Mouse (Mus musculus): Measurements from ENCODE around the gene Foxk1. TPM values are rescaled to one million over a fixed set of nuclear protein-coding genes. Genes with fewer than 3 reads are reported as not detected.

Foxk1 gene
- 10 to 100 TPM; 45.5 to 49.7 (median 48.7) TPM for total RNA-seq (2022)

DNA sequence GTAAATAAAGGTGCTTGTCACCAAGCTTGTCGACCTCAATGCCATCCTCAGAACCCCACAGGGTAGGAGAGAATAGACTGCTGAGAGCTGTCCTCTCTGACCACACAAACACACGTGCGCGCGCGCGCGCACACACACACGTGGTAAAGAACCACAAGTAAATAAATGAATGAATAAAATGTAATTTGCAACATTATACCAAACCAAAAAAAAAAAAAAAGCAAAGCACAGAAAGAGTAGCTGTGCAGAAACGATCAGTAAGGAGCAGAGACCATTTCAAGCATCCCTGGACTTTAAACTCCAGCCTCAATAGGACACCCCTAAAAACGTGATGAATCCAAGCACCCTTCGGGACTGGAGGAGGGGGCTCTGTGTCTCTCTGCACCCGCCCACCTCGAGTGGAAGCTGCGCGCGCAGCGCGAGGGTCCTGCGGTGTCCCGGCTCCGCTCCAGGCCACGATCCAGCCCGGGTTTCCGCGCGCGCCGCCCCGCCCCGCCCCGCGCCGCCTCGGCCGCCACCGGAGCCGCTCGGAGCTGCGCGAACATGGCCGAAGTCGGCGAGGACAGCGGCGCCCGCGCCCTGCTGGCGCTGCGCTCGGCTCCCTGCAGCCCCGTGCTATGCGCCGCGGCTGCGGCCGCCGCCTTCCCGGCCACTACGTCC lies at the start of gene Foxk1:
Foxk1 (plus strand) TSS at position 517 of the 660 bp plus-strand sequence.
- peak; percentile 89 to 93 for DNase-seq (ENCODE audit: low spot score in 2 of 2)

DNA sequence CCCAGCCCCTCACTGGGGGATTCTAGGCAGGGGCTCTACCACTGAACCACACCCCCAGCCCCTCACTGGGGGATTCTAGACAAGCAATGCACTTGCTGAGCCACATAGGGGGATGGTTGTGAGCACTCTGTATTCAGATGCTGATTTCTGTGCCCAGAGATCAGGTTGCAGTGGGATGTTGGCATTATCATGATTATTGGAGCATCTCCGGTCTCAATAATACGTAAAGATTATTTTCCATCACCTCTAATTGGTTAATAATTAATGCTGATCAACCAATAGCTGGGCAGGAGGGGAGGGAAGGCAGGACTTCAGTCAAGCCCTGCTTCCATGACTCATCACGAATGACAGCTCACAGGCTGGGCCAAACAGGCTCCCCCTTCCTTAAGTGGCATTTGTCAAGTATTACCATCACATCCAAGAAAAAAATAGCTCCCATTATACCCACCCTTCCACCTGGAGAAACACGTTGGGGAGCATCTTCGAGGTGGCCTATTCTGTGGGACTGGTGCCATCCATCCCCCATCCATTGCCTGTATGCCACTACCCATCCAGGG lies 48.9 kb upstream of the Foxk1 start:
- no peak for DNase-seq (ENCODE audit: low spot score in 2 of 2)

DNA sequence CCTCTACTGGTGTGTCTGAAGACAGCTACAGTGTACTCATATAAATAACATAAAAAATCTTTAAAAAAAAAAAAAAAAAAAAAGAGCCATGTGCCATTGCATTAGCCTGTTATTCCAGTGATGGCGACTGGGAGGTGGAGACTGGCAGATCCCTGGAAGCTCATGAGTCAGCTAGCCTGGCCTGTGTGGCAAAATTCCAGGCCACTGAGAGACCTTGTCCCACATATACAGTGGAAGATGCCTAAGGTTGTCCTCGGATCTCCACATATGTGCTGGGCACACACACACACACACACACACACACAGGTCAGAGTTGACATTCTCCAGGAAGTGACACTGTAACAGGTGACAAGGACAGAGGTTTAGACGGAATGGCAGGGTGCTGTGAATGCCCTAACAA lies 46.2 kb upstream of the Foxk1 start:
- DNase-seq (ENCODE audit: low spot score in 2 of 2): no peak

DNA sequence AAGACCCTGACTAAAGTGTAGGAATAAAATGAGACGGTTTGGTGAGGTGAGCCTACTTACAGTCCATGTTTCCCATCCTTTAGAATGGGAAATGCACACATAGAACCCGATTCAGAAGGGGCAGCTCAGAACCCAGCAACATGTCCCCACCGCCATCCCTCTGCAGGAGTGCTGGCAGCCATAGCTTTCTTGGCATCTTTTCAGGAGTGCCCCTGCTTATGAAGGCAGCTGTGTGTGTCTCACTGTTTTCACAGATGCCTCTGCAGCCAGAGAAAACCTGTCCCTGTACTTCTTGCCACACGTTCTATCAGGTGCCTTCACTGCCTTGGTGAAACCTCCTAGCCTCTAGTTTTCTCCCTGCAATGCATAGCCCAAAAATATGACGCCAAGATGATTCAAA lies 40.1 kb upstream of the Foxk1 start:
- DNase-seq (ENCODE audit: low spot score in 2 of 2): no peak

DNA sequence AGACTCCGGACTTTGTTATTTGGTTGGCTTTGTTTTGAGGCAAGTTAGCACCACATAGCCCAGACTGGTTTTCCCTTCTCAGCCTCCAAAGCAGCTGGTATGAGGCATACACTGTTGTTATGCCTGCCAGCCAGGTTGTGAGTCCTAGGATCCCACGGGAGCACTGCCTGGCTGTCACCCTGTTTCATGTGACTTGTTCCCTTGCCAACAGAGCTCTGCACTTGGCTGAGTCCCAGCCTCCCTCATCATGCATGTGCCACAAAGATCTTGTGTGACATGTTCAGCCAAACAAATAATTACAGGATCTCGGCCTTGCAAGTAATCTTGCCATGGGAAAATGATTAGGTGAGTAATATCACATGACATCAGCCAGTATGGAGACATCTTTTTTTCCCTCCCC lies 38.4 kb upstream of the Foxk1 start:
- peak; percentile 60 to 61 for DNase-seq (ENCODE audit: low spot score in 2 of 2)

DNA sequence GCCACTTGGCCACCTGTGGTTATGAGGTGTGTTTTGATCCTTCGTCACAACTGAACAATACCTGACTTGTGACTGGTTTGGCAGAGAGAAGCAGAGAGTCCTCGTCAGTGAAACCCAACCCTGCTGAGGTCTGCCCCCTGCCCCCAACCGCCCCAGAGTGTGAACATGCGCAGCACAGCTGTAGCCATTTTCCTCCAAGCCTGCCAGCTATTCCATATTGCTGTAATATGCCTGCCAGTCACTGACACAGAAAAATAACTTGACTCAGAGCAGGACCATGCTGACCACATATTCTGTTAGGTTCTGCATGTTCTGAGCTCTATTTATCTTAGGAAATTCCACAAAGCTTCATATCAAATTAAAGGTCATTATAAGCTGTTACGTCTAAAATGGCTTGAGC lies 37.2 kb upstream of the Foxk1 start:
- DNase-seq (ENCODE audit: low spot score in 2 of 2): no peak

DNA sequence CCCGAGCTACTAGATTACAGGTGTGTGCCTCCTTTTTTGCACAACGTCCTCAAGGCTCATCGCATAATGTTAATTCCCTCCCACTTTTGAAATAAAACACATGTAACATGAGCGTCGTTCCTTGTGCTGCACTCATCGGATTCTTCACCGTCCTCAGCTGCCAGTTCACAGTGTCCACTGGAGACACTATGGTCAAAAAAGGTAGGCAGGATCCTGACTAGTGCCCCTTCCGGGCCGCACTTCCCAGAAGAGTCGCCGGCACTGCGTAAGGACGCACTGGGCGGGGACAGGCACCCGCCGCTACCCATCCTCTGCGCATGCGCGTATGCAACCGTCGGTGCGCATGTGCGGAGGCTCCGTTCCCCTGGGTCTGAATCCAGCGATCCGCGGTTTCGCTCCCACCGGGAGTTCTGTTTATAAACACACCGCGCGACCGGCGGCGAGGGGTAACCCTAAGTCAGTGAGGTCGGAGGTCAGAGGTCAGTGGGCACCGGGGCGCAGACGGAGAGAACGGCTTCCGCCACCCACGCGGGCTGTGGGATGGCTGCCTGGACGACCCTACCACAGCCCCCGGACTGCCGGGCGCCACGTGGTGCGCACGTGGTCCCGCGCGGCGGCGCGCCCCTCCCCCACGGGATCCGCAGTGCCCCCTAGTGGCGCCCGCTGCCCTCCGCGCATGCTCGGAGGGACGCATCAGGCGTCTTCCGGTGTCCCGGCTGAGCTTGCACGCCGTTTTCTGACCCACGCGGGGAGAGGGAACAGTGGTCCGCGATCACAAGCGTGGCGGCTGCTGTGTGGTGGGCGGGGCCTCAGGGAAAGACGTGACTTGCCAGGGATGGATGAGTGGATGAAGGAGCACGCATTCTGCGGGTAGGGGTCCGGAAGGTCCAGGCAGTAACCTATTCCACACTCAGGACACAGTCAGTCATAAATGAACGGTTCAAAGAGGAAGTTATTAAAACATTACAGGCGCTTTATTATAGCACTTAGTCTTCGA lies 33.9 kb upstream of the Foxk1 start:
- DNase-seq (ENCODE audit: low spot score in 2 of 2): peak; percentile 97 to 100

DNA sequence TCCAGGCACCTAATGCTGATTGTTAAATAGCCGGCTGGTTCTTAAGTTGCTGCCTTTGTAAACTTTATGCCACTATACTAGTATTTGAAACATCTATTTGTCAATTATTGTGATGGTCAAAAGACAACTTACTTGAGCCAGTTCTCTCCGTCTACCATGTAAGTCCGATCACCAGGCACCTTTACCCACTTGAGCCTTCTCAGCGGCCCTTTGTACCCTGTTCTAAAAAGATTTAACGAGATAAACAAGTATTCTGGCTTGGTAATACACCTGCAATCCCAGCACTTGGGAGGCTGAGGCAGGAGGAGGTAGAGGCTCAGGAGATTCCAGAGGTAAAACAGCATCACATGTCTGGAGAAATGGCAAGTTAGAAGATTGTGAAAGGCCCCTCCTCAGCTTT lies 33.2 kb upstream of the Foxk1 start:
- no peak for DNase-seq (ENCODE audit: low spot score in 2 of 2)

DNA sequence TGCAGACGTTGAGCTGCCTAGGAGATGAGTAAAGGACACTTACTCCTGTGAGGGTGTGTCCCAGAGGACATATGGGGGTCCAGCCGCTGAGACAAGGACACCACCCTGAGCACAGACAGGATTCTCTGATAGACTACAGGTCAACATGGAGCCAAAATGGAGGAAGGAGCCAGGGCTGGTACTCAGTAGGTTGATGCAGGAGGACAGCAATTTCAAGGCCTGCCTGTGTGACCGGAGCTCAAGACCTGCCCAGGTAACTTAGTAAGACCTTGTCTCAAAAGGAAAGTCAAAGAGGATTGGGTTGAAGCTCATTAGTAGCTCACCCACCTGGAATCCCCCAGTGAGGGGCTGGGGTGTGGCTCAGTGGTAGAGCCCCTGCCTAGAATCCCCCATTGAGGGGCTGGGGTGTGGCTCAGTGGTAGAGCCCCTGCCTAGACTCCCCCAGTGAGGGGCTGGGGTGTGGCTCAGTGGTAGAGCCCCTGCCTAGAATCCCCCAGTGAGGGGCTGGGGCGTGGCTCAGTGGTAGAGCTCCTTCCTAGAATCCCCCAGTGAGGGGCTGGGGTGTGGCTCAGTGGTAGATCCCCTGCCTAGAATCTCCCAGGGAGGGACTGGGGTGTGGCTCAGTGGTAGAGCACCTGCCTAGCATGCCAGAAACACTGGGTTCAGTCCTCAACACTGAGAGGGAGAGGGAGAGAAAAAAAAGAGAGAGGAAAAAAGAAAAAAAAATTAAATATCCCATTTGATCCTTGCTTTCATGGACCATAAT lies 30.7 kb upstream of the Foxk1 start:
- DNase-seq (ENCODE audit: low spot score in 2 of 2): no peak

DNA sequence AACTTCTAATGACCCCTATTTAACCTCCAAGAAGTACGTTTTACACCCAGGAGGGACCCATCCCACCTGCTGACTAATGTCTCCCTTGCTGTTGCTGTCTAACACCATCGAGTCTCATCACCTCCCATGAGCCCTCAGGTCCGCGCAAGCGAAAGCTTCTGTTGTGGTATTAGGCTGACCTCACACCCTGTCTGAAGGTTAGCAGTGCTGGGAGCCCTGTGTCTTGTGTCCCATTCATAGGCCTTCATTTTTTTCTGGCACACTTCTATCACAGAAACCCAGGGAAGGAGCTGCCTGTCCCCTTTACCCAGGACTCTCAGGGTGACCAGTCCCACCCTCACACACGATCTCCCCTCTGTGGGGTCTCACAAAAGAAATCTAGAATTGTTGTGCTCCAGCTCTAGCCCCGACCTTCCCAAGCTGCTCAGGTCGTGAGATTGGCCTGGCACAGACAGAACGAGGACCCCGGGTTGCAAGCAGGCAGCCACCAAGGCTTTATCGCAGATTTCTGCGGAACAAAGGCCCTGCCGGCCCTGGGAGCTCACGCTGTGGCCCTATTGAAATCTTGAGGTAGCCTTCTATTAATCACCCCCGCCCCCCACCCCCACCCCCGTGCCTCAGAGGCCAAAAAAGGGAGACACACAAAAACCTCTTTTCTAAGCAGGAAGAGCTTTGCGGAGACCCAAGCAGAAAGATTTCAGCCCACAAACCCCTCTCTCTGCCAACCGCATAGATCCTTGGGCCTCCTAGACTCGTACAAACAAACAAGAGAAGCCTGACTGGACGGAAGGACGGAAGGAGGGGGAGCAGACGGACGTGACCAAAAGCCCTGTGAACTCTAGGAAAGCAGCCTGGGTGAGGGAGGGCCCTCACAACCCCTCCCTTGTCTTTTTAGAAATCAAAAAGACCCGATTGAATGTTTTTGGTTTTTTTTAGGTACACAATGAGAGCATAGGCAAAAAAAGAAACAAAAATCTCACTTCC lies 29.8 kb upstream of the Foxk1 start:
- no peak for DNase-seq (ENCODE audit: low spot score in 2 of 2)

DNA sequence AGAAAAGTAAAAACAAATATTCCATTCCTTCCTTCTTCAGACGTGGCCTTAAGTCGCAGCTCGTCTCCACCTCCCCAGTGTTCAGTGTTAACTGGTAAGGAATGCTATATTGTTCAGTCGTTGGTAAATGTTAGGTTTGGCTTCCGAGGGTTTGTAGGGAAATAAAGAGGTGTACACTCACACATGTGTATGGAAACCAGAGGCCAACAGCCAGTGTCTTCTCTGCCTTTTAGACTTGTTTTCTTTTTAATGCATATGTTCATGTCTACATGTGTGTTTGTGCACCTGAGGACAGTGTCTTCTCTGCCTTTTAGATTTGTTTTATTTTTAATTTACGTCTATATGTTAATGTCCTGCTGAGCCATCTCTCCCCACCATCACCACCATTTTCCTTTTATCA lies 29.1 kb upstream of the Foxk1 start:
- DNase-seq (ENCODE audit: low spot score in 2 of 2): no peak

DNA sequence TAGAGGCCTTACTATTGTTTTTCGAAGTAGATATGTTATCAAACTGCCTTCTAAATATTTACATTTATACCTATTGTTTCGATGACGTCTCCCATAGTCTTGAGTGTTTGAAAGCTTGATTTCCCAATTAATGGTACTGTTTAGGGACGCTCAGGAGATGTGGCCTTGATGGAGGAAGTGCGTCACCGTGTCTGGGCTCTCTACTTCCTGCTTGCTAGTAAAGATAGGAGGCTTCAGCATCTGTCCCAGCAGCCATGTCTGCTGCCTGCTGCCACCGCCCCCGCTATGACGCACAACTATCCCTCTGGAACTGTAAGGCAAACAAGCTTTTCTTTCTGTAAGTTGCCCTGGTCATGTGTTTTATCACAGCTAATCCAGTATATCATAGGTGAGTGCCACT lies 27.0 kb upstream of the Foxk1 start:
- no peak for DNase-seq (ENCODE audit: low spot score in 2 of 2)

DNA sequence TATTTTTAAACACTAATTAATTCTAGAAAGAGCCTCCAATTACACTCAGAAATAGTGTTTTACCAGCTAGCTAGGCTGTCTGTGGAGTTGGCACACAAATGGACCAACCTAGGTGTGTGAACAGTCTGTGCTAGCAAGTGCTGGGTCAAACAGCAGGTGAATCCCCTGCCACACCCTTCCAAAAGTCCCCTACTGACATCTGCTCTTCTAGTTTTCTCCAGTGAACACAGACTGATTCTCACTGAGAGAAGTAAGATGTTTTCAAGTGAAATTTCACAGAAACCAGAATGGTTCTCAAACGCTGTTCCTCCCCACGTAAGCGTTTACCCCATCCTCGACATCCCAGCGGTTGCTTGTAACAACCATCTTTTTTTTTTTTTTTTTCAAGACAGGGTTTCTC lies 25.7 kb upstream of the Foxk1 start:
- DNase-seq (ENCODE audit: low spot score in 2 of 2): no peak

DNA sequence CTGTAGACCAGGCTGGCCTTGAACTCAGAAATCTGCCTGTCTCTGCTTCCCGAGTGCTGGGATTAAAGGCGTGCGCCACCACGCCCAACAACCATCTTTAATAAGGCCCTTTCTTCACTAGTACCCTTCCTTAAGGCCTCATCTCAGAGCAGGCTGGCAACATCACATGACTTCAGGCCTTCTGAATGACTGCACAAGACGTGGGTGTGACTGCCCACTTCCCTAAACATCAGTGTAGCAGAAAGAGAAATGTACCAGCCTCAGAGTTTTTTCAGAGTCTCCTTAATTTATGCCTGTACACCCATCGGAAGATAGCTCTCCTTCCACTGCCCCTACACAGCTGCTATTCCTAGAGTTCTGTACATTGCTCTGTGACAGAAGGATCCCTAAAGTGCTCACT lies 25.2 kb upstream of the Foxk1 start:
- no peak for DNase-seq (ENCODE audit: low spot score in 2 of 2)

DNA sequence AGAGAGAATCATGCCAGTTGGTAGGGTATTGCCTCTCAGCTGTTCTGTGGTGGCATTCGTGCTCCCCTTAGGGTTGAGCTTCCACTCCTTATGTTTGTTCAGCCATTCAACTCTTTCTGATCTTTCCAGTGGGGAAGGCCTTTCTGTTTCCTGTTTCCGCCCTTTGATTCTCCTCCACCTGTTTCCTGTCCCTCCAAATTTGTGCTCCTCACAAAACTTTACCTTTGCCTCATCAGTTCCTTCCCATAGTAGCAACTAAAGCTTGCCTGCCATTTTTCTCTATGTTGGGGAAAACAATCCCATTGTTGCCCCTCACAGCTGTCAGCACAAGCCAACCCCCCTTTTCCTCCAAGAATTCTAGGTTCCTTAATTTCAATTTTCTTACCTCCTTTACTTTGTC lies 23.2 kb upstream of the Foxk1 start:
- no peak for DNase-seq (ENCODE audit: low spot score in 2 of 2)

DNA sequence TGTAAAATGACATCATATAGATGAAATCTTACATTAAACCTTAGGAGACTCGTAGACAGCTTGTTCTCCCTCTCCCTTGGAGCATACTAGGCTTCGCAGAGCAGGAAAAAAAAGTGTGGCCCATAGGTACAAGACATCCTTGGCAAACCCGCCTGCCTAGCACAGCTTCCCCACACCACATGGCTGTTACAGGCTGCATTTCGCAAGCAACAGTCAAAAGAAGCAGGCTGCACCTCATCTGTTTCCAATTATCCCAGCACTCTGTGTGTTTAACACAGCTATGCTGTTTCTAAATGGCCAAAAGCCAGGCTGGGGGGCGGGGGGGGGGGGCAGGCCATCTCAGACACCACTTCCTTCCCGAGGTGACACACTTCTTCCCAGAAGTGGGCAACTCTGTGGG lies 20.8 kb upstream of the Foxk1 start:
- peak; percentile 50 to 59 for DNase-seq (ENCODE audit: low spot score in 2 of 2)

DNA sequence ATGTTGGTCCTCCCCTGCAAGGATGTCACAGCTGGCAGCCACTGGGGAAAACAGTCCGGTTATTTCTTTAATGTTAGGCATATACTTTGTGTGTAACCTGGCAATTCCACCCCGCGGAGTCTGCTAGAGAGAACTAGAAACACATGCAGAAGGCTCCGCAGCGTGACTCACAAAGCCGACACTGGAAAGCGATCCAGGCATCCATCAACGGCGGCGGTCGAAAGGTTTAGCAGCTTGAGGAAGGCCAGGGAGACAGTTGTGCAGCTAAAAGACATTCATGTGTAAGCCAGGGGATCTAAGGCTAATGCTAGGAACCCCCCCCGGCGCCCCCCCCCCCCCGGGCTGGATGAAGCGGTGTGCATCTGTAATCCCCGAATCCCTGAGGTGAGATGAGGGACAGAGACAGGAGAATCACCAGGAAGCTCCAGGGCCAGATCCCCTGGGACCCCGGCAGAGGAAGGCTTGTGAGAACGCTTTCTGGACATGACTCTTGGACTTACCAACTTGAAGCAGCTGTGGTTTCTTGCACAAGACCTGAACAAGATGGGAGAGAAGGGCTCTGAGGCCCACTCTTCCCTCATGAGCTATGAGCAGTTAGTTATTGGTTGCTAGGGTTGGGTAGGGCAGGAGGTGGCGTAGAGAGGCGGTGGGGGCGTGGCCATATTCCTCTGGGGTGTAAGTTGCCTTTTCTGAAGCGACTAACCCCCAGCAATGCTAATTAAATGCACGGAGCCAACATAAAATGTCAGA lies 16.2 kb upstream of the Foxk1 start:
- peak in 1 of 2 experiments; percentile 50 for DNase-seq (ENCODE audit: low spot score in 2 of 2)

DNA sequence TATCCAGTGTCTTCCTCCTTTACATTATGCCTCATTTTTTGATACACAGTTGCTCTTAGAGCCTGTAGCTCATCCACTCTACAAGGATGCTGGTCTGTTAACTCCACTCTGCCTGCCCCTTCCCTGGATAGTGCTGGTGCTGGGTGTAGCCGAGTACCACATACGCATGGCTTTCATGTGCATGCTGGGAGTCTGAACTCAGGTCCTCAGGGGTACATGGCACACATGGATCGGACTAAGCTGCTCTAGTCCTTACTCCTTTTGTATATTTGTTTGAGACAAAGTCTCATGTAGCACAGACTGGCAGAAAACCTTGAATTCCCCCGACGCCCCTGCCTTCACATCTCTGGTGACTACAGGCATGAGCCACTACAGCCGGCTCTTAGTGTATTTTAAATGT lies 15.0 kb upstream of the Foxk1 start:
- no peak for DNase-seq (ENCODE audit: low spot score in 2 of 2)

DNA sequence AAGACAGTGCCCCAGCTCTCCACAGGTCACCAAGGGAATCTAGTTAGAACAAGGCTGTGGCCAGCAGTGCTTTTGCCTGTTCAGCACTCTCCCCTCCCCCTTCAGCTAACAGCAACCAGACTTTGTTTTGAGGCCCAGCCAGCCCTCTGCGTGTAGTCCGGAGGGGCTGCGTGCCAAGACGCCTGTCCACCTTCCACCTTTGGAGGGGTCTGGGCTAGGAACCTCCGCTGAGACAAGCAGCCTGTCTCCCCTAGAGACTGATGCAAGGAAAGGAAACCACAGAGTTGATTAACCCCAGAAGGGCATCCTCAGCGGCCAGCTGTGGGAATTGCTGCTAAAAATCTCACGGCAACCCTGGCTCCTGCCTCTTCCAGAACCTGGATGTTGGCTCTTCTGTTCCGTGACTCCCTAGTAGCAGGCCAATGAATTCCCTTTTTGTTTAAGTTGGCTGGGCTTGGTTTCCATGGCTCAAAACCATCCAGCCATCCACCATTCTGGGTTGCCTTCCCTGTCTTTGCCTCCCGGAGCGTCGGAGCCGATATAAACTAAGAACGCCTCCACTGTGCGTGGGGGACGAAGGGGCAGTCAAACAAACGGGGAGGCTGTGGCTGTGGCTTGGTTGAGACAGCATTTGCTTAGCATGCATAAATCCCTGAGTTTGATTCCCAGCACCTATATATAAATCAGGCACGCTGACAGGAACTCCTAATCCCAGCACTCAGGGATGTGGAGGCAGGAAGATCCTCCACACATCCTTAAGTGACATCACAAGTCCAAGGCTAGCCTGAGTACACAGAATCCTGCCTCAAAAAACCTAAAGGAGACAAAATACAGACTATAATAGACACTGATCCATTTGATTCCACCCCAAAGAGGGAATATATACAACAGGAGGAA lies 14.3 kb upstream of the Foxk1 start:
- DNase-seq (ENCODE audit: low spot score in 2 of 2): no peak

Measured in layer of hippocampus, adult 8-10 months (tissue).